Mouse (Mus musculus): ENCODE data around the gene Zfp383. TPM values are rescaled to one million over a fixed set of nuclear protein-coding genes. Genes with fewer than 3 reads are reported as not detected.
A peak's percentile ranks its signal among the peaks of the same experiment; 100 is the strongest.
"Not testable (repeated sequence)": the region's sequence is repeated elsewhere in the genome, so short reads cannot be mapped to it uniquely, and the experiment has no call there.

The Zfp383 gene
- polyA plus RNA-seq, 1 experiment from 2014 or later, result 3.1 TPM

DNA sequence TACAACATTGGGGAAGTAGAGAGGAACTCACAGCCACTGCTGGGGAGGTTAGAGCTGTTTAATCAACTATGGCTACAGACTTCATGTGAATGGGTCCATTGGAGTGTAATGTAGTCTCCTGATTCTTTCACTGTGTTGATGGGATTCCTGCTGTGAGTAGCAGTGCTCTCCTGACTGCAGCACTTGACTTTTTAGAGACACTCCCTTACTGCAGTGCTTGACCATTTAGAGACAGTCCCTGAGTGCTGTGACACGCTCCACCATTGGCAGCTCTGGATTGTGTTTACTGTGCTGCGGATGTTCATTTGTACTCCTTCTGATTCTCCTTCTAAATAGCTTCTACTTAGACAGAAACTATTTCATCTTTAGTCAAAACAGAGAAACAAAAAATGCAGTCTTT, 34.7 kb downstream of the Zfp383 start:
- Histone ChIP-seq H3K4me2 (no peak overlapping the region), H3K4me3 (no peak overlapping the region), H3K27me3 (no peaks in the 10 kb centered on the region), H3K36me3 (peaks cover 11% of the 10 kb centered on the region), H3K9ac (no peak overlapping the region), H3K4me1 (replicated peaks) (peaks cover 9% of the 10 kb centered on the region), H3K9me3 (replicated peaks) (no peaks in the 10 kb centered on the region), H3K27ac (no peak overlapping the region)
- WGBS, result 50% methylated on average over 2 of the region's 2 CpGs
- no peak for ATAC-seq (replicated peaks; ENCODE audit: insufficient number of reproducible peaks, insufficient read depth, low FRiP score, low read depth)

DNA sequence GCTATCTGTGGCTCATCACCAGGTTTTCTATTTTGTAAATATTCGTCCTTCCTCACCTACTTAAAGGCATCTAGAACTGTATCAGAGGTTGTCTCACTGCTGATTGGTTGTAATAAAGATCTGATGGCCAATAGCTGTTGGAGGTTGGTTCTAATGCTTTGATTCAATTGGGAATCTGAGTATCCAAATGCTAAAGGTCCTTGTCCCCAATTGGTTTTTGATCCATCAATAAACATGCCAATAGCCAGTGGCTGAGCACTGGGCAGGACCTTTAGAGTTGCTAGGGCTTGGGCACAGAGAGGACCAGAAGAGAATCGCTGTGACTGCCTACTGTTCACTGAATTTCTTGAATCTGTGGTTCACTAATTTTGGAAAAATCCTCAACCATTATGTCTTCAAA, 35.7 kb downstream of the Zfp383 start:
- no peak overlapping the region for H3K4me3 ChIP-seq
- no peaks in the 10 kb centered on the region for H3K9me3 ChIP-seq (replicated peaks)
- no peak overlapping the region for H3K4me2 ChIP-seq
- WGBS, result 83% methylated on average over 2 of the region's 2 CpGs
- no peak overlapping the region for H3K9ac ChIP-seq
- ATAC-seq (replicated peaks; ENCODE audit: insufficient number of reproducible peaks, insufficient read depth, low FRiP score, low read depth), result no peak
- H3K27me3 ChIP-seq, result no peaks in the 10 kb centered on the region
- peaks cover 9% of the 10 kb centered on the region; the same call in 1 of the 2 replicates for H3K36me3 ChIP-seq
- no peak overlapping the region for H3K27ac ChIP-seq
- peaks cover 9% of the 10 kb centered on the region for H3K4me1 ChIP-seq (replicated peaks)

DNA sequence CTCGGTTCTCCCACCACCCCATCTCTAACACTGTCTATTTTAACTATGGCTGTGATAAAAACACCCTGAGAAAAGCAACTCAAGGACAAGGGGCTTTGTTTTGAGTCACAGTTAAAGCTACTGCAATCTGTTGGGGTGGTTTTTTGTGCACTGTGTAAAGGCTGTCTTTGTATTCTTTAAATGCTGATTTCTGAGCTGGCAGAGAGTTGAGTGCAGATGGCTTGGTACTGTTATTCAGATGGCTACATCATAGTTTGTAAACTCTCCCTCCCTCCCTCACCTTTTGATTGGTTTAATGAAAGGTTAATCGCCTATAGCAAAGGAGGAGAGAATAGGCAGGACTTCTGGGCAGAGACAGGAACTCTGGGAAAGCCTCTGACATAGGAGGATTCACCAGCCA, 36.2 kb downstream of the Zfp383 start:
- Histone ChIP-seq H3K36me3 (peaks cover 9% of the 10 kb centered on the region; the same call in 1 of the 2 replicates), H3K4me2 (no peak overlapping the region)
- no peak for ATAC-seq (replicated peaks; ENCODE audit: insufficient number of reproducible peaks, insufficient read depth, low FRiP score, low read depth)

DNA sequence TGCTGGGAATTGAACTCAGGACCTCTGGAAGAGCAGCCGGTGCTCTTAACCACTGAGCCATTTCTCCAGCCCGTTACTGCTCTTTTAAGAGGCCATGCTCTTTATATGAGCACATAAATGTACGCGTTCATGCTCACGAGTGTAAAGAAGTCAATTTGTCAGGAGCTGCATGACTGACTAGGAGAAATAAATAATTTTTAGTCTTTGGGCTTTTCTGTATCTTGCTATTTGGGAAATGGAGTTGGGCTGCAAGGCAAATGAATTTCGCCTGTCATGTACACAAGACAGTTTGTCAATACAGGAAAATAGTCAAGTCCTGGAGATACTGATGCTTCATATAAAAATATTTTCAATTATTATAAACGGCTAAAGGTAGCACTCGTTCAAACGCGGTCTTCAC, 45.1 kb downstream of the Zfp383 start:
- no peaks in the 10 kb centered on the region for H3K27me3 ChIP-seq
- ATAC-seq (replicated peaks; ENCODE audit: insufficient number of reproducible peaks, insufficient read depth, low FRiP score, low read depth), result no peak
- WGBS, result 38% methylated on average over 10 of the region's 10 CpGs

More for the DNA sequence above, 36.2 kb downstream of the Zfp383 start:
- no peak overlapping the region for H3K9ac ChIP-seq
- H3K27ac ChIP-seq, result no peak overlapping the region
- peaks cover 9% of the 10 kb centered on the region for H3K4me1 ChIP-seq (replicated peaks)
- WGBS, result 74% methylated on average over 2 of the region's 2 CpGs
- H3K9me3 ChIP-seq (replicated peaks), result no peaks in the 10 kb centered on the region
- no peaks in the 10 kb centered on the region for H3K27me3 ChIP-seq
- no peak overlapping the region for H3K4me3 ChIP-seq

DNA sequence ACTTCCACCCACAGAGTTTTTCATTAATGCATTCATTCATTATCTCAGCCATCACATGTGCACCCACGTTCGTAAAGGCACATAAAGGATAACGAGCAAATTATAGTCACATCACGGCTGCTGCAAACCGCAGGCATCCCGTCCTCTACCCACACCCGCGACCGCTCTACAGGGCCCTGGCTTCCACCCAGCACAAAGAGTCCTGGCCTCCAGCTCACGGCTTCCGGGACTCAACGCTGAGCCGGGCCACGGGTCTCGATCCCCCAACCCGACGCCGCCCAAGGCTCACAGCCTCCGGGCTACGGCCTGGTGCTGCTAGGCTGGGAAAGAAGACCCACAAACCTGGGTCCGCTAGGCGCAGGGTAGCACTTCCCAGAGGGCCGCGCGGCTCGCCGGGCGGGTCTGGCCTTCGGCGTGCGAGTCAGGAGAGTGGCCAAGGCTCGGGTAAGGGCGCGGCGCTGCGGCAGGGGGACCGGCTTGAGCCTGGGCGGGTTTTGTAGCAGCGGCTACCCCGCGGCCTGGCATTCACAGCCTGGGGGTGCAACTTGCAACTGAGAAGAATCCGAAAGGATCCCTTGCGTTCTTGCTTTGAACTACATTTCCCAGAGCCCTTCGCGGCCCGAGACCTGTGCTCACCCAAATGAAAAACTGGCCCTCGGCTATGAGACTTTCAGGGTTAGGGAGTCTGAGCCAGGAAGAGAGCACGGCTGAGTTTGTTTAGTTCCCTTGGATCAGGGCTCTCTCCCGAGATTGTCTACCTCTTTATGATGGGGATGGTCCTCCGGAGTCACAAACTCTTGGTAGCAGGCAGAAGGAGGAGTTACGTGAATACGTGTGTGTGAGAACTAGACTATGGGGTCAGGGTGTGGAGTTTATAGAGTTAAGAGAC, 45.7 kb downstream of the Zfp383 start, which contains the start of gene Zfp74:
Zfp74 (minus strand) TSS at position 577 of the 889 bp plus-strand sequence.
- ATAC-seq (replicated peaks; ENCODE audit: insufficient number of reproducible peaks, insufficient read depth, low FRiP score, low read depth), result peak; percentile 86
- Histone ChIP-seq H3K4me3 (peak within 1 kb of the TSS; percentile 90), H3K27ac (peak within 1 kb of the TSS; percentile 92), H3K27me3 (no peaks in the 10 kb centered on the region), H3K4me1 (replicated peaks) (peaks cover 3% of the 10 kb centered on the region), H3K4me2 (peak within 1 kb of the TSS; percentile 77), H3K9me3 (replicated peaks) (no peaks in the 10 kb centered on the region), H3K9ac (peak within 1 kb of the TSS; percentile 92), H3K36me3 (peaks cover 9% of the 10 kb centered on the region)
- under 1% methylated on average over 52 of the region's 52 CpGs for WGBS

More for the DNA sequence above, 45.1 kb downstream of the Zfp383 start:
- peak overlapping the region; percentile 90 for H3K4me3 ChIP-seq
- peak overlapping the region; percentile 77 for H3K4me2 ChIP-seq
- peak overlapping the region; percentile 92 for H3K9ac ChIP-seq
- H3K36me3 ChIP-seq, result peaks cover 9% of the 10 kb centered on the region
- no peaks in the 10 kb centered on the region for H3K9me3 ChIP-seq (replicated peaks)
- peaks cover 3% of the 10 kb centered on the region for H3K4me1 ChIP-seq (replicated peaks)
- peak overlapping the region; percentile 92 for H3K27ac ChIP-seq

DNA sequence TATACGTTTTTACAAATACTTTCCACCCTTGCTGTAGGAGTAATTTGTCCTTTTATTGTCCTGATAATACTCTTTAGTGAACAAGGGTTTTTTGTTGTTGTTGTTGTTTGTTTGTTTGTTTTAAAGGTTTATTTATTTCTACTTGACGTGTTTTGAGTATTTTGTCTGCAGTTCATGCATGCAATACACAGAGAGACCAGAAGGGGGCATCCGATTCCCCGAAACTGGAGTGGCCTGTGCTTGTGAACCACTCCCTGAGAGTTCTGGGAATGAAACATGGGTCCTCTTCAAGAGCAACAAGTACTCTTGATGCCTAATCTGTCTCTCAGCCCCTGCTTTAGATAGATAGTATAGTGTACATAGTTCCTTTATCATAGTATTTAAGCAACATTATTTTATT, 46.7 kb downstream of the Zfp383 start:
- H3K9ac ChIP-seq, result no peak overlapping the region
- peak overlapping the region; percentile 92 for H3K27ac ChIP-seq
- no peaks in the 10 kb centered on the region for H3K27me3 ChIP-seq
- peaks cover 8% of the 10 kb centered on the region for H3K36me3 ChIP-seq
- 27% methylated on average over 4 of the region's 4 CpGs for WGBS
- ATAC-seq (replicated peaks; ENCODE audit: insufficient number of reproducible peaks, insufficient read depth, low FRiP score, low read depth), result no peak
- H3K4me1 ChIP-seq (replicated peaks), result peaks cover 3% of the 10 kb centered on the region
- peak overlapping the region; percentile 90; the same call in 1 of the 2 replicates for H3K4me3 ChIP-seq
- H3K4me2 ChIP-seq, result peak overlapping the region; percentile 77
- no peaks in the 10 kb centered on the region for H3K9me3 ChIP-seq (replicated peaks)

DNA sequence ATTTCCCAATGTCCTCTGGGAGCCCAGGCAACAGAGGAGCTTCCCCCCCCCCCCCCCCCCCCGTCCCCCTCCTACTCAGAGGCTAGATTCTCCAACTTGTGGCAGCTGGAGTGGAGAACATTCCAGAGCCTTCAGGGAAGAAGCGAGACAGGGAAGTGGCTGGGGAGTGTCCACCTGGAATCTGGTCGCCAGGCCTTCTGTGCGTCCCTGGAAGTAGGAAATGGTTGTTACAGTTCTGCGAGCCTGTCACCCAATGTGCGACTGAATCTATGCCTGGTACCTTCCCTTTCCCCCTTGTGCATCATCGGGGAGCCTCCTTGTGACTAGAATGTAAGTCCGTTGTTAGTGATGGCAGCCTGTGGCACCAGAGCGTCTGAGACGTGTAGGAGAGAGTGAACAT, 48.2 kb downstream of the Zfp383 start:
- peak overlapping the region; percentile 55 for H3K4me2 ChIP-seq

DNA sequence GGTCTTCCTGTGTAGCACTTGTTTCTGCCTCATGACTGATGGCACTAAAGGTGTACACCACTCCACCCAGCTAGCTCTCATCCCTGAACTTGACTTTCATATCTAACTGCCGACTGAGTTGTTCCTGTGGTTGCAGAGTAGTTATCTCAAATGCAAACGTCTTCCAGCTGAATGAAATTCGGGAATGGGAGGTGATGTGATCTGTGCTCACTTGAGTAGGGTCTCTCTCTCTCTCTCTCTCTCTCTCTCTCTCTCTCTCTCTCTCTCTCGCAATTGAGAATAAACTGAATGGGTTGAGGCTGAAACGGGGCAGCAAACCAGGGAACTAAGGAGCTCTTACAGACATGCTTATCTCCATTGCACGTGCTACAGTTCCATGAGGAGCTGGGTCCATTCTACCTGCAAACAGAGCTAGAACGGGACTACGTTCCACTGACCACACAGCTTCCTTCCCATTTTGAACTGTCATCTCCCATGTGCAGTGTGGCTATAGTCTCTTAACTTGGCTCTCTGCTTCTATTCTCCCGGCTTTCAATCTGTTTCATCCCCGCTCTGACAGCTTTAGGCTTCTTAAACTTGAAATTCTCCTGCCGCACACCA, 50.2 kb downstream of the Zfp383 start:
- Histone ChIP-seq H3K27me3 (no peaks in the 10 kb centered on the region), H3K4me1 (replicated peaks) (no peaks in the 10 kb centered on the region; the same call in 1 of the 2 replicates), H3K27ac (no peak overlapping the region), H3K36me3 (no peaks in the 10 kb centered on the region), H3K9ac (no peak overlapping the region), H3K9me3 (replicated peaks) (no peaks in the 10 kb centered on the region), H3K4me2 (no peak overlapping the region), H3K4me3 (no peak overlapping the region)
- WGBS, result 77% methylated on average over 11 of the region's 11 CpGs
- no peak for ATAC-seq (replicated peaks; ENCODE audit: insufficient number of reproducible peaks, insufficient read depth, low FRiP score, low read depth)

More for the DNA sequence above, 48.2 kb downstream of the Zfp383 start:
- 37% methylated on average over 10 of the region's 10 CpGs for WGBS
- H3K4me3 ChIP-seq, result peak overlapping the region; percentile 30
- H3K36me3 ChIP-seq, result no peaks in the 10 kb centered on the region
- H3K27me3 ChIP-seq, result no peaks in the 10 kb centered on the region
- peaks cover 3% of the 10 kb centered on the region for H3K4me1 ChIP-seq (replicated peaks)
- H3K27ac ChIP-seq, result peak overlapping the region; percentile 52
- no peaks in the 10 kb centered on the region for H3K9me3 ChIP-seq (replicated peaks)
- peak overlapping the region; percentile 16; the same call in 1 of the 2 replicates for H3K9ac ChIP-seq
- no peak for ATAC-seq (replicated peaks; ENCODE audit: insufficient number of reproducible peaks, insufficient read depth, low FRiP score, low read depth)

DNA sequence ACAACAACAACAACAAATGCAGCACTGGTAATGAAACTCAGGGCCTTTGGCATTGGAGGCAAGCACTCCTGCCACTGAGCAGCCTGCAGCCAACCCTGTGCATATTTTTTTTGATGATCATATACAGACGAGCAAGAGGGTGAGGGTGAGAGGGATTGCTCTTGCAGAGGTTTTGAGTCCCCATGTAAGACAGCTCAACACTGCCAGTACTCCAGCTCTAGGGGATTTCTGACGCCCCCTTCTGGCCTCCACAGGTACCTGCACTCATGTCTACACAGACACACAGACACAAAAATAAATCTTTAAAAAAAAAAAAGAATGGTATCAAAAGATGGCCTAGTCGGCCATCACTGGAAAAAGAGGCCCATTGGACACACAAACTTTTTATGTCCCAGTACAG, 51.0 kb downstream of the Zfp383 start:
- H3K4me1 ChIP-seq (replicated peaks), result no peaks in the 10 kb centered on the region; the same call in 1 of the 2 replicates
- H3K27ac ChIP-seq, result no peak overlapping the region
- no peaks in the 10 kb centered on the region for H3K27me3 ChIP-seq
- H3K9ac ChIP-seq, result no peak overlapping the region
- ATAC-seq (replicated peaks; ENCODE audit: insufficient number of reproducible peaks, insufficient read depth, low FRiP score, low read depth), result no peak
- 53% methylated on average over 3 of the region's 3 CpGs for WGBS
- no peaks in the 10 kb centered on the region for H3K36me3 ChIP-seq
- H3K4me3 ChIP-seq, result no peak overlapping the region
- no peaks in the 10 kb centered on the region for H3K9me3 ChIP-seq (replicated peaks)
- no peak overlapping the region for H3K4me2 ChIP-seq

DNA sequence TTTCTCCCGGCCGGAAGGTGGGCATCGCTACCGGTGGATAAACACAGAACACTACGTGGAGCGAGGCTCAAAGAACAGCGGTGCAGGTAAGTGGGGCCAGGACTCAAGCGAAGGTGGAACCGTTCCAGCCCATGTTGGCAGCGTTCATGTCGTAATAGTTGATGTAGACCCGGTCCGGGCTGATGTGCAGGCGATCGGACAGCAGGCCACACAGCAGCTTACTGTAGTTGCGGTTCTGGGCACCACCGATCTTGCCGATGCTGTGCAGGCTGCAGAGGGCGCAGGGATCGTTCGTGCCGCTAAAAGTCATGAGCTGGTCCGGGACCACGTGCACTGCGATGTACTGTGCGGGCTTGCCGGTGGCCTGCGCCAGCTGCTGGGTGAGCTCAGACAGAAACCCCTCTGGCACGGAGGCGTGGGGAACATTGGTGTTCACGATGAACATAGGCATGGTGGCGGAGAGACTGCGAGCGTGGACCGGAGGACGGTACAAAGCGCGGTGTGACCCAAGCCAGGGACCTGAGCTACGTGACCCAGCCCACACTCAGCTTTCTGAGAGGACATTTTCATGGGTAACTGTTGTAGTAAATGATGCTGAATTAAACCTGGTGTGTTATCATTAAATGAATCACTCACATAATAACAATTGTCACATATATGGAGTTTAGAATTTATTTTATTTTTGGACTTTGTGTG, 57.2 kb downstream of the Zfp383 start:
- H3K9ac ChIP-seq; H3K4me2 ChIP-seq; H3K27me3 ChIP-seq; H3K4me3 ChIP-seq; H3K9me3 ChIP-seq (replicated peaks); H3K27ac ChIP-seq; H3K4me1 ChIP-seq (replicated peaks); H3K36me3 ChIP-seq; ATAC-seq (replicated peaks; ENCODE audit: insufficient number of reproducible peaks, insufficient read depth, low FRiP score, low read depth): not testable (repeated sequence)
- 40% methylated on average over 39 of the region's 39 CpGs for WGBS

Data from heart, embryonic 15.5 days (tissue).